Mouse (Mus musculus): ENCODE data around the gene Fez2. TPM values are rescaled to one million over a fixed set of nuclear protein-coding genes. Genes with fewer than 3 reads are reported as not detected.

The Fez2 gene
- polyA plus RNA-seq, 1 experiment from 2014 or later = 36.6 TPM

GRCm38 (mm10) chr17:78405336-78405735 lies 12.6 kb downstream of the Fez2 start:
- Histone ChIP-seq H3K9me3 (no peaks in the 10 kb centered on the region), H3K4me3 (no peak overlapping the region), H3K4me1 (peaks cover 19% of the 10 kb centered on the region), H3K27me3 (replicated peaks; ENCODE audit: low read depth, poor library complexity, severe bottlenecking) (no peaks in the 10 kb centered on the region), H3K27ac (replicated peaks) (no peak overlapping the region), H3K36me3 (replicated peaks) (peaks cover 46% of the 10 kb centered on the region)
- WGBS = 94% methylated on average over 3 of the region's 3 CpGs
- no peak for DNase-seq (ENCODE audit: low spot score)

GRCm38 (mm10) chr17:78403804-78404203 lies 14.1 kb downstream of the Fez2 start:
- no peak for DNase-seq (ENCODE audit: low spot score)
- 84% methylated on average over 9 of the region's 9 CpGs for WGBS
- H3K27ac ChIP-seq (replicated peaks) = no peak overlapping the region
- peaks cover 47% of the 10 kb centered on the region for H3K36me3 ChIP-seq (replicated peaks)
- H3K27me3 ChIP-seq (replicated peaks; ENCODE audit: low read depth, poor library complexity, severe bottlenecking) = no peaks in the 10 kb centered on the region
- H3K4me1 ChIP-seq = peaks cover 15% of the 10 kb centered on the region
- H3K4me3 ChIP-seq = no peak overlapping the region
- H3K9me3 ChIP-seq = no peaks in the 10 kb centered on the region

- Histone ChIP-seq H3K27ac (replicated peaks) (no peak overlapping the region), H3K36me3 (replicated peaks) (peaks cover 41% of the 10 kb centered on the region)
Measured at GRCm38 (mm10) chr17:78403229-78403628, 14.7 kb downstream of the Fez2 start.

GRCm38 (mm10) chr17:78402174-78402573 lies 15.8 kb downstream of the Fez2 start:
- WGBS = 80% methylated on average over 6 of the region's 6 CpGs
- DNase-seq (ENCODE audit: low spot score) = no peak
- H3K4me1 ChIP-seq = peaks cover 15% of the 10 kb centered on the region
- H3K4me3 ChIP-seq = no peak overlapping the region
- H3K27ac ChIP-seq (replicated peaks) = no peak overlapping the region
- H3K36me3 ChIP-seq (replicated peaks) = peaks cover 47% of the 10 kb centered on the region
- H3K27me3 ChIP-seq (replicated peaks; ENCODE audit: low read depth, poor library complexity, severe bottlenecking) = no peaks in the 10 kb centered on the region
- H3K9me3 ChIP-seq = no peaks in the 10 kb centered on the region

More at GRCm38 (mm10) chr17:78403229-78403628, 14.7 kb downstream of the Fez2 start:
- H3K4me3 ChIP-seq = no peak overlapping the region
- DNase-seq (ENCODE audit: low spot score) = no peak
- no peaks in the 10 kb centered on the region for H3K27me3 ChIP-seq (replicated peaks; ENCODE audit: low read depth, poor library complexity, severe bottlenecking)
- 74% methylated on average over 4 of the region's 4 CpGs for WGBS
- peaks cover 15% of the 10 kb centered on the region for H3K4me1 ChIP-seq
- no peaks in the 10 kb centered on the region for H3K9me3 ChIP-seq

- no peak overlapping the region for H3K27ac ChIP-seq (replicated peaks)
Measured at GRCm38 (mm10) chr17:78401713-78402112, 16.2 kb downstream of the Fez2 start.

GRCm38 (mm10) chr17:78401311-78401710 lies 16.6 kb downstream of the Fez2 start:
- 80% methylated on average over 6 of the region's 6 CpGs for whole genome bisulfite sequencing
- Histone ChIP-seq H3K27me3 (replicated peaks; ENCODE audit: low read depth, poor library complexity, severe bottlenecking) (no peaks in the 10 kb centered on the region), H3K36me3 (replicated peaks) (peaks cover 49% of the 10 kb centered on the region), H3K27ac (replicated peaks) (no peak overlapping the region), H3K4me1 (peaks cover 15% of the 10 kb centered on the region), H3K4me3 (no peak overlapping the region), H3K9me3 (no peaks in the 10 kb centered on the region)
- DNase-seq (ENCODE audit: low spot score) = no peak

More at GRCm38 (mm10) chr17:78401713-78402112, 16.2 kb downstream of the Fez2 start:
- Histone ChIP-seq H3K27me3 (replicated peaks; ENCODE audit: low read depth, poor library complexity, severe bottlenecking) (no peaks in the 10 kb centered on the region), H3K4me1 (peaks cover 15% of the 10 kb centered on the region), H3K4me3 (no peak overlapping the region), H3K9me3 (no peaks in the 10 kb centered on the region), H3K36me3 (replicated peaks) (peaks cover 49% of the 10 kb centered on the region)
- WGBS = 73% methylated on average over 4 of the region's 4 CpGs
- DNase-seq (ENCODE audit: low spot score) = no peak

- no peak overlapping the region for H3K4me3 ChIP-seq
- H3K4me1 ChIP-seq = peaks cover 15% of the 10 kb centered on the region
- no peaks in the 10 kb centered on the region for H3K27me3 ChIP-seq (replicated peaks; ENCODE audit: low read depth, poor library complexity, severe bottlenecking)
- peaks cover 48% of the 10 kb centered on the region for H3K36me3 ChIP-seq (replicated peaks)
- WGBS = 87% methylated on average over 12 of the region's 12 CpGs
- H3K9me3 ChIP-seq = no peaks in the 10 kb centered on the region
- no peak overlapping the region for H3K27ac ChIP-seq (replicated peaks)
- no peak for DNase-seq (ENCODE audit: low spot score)
Measured at GRCm38 (mm10) chr17:78400130-78400840, 17.7 kb downstream of the Fez2 start.

GRCm38 (mm10) chr17:78392401-78393087 lies 25.4 kb downstream of the Fez2 start:
- no peaks in the 10 kb centered on the region for H3K4me1 ChIP-seq
- DNase-seq (ENCODE audit: low spot score) = no peak
- H3K27ac ChIP-seq (replicated peaks) = no peak overlapping the region
- H3K27me3 ChIP-seq (replicated peaks; ENCODE audit: low read depth, poor library complexity, severe bottlenecking) = no peaks in the 10 kb centered on the region
- no peaks in the 10 kb centered on the region for H3K9me3 ChIP-seq
- H3K36me3 ChIP-seq (replicated peaks) = peaks cover 21% of the 10 kb centered on the region
- H3K4me3 ChIP-seq = no peak overlapping the region
- WGBS = 85% methylated on average over 9 of the region's 9 CpGs

- DNase-seq (ENCODE audit: low spot score) = no peak
- Histone ChIP-seq H3K36me3 (replicated peaks) (peaks cover 8% of the 10 kb centered on the region), H3K9me3 (no peaks in the 10 kb centered on the region), H3K4me3 (no peak overlapping the region), H3K27me3 (replicated peaks; ENCODE audit: low read depth, poor library complexity, severe bottlenecking) (no peaks in the 10 kb centered on the region), H3K4me1 (no peaks in the 10 kb centered on the region), H3K27ac (replicated peaks) (no peak overlapping the region)
- WGBS = 93% methylated on average over 5 of the region's 5 CpGs
Measured at GRCm38 (mm10) chr17:78389573-78389972, 28.4 kb downstream of the Fez2 start.

- Histone ChIP-seq H3K4me1 (no peaks in the 10 kb centered on the region), H3K27me3 (replicated peaks; ENCODE audit: low read depth, poor library complexity, severe bottlenecking) (no peaks in the 10 kb centered on the region), H3K9me3 (no peaks in the 10 kb centered on the region), H3K27ac (replicated peaks) (no peak overlapping the region), H3K4me3 (no peak overlapping the region), H3K36me3 (replicated peaks) (peaks cover 6% of the 10 kb centered on the region; the same call in 1 of the 2 replicates)
- DNase-seq (ENCODE audit: low spot score) = no peak
- 92% methylated on average over 9 of the region's 9 CpGs for WGBS
Measured at GRCm38 (mm10) chr17:78388101-78388847, 29.7 kb downstream of the Fez2 start.

GRCm38 (mm10) chr17:78387665-78388064 lies 30.3 kb downstream of the Fez2 start:
- no peaks in the 10 kb centered on the region for H3K27me3 ChIP-seq (replicated peaks; ENCODE audit: low read depth, poor library complexity, severe bottlenecking)
- H3K36me3 ChIP-seq (replicated peaks) = peaks cover 8% of the 10 kb centered on the region; the same call in 1 of the 2 replicates
- H3K4me1 ChIP-seq = 0 out of 2 replicates have a peak, but pooled peaks cover 3% of the 10 kb centered on the region
- H3K27ac ChIP-seq (replicated peaks) = no peak overlapping the region
- WGBS = 85% methylated on average over 9 of the region's 9 CpGs
- H3K4me3 ChIP-seq = no peak overlapping the region
- DNase-seq (ENCODE audit: low spot score) = no peak
- no peaks in the 10 kb centered on the region for H3K9me3 ChIP-seq

- DNase-seq (ENCODE audit: low spot score) = no peak
- Histone ChIP-seq H3K27ac (replicated peaks) (no peak overlapping the region), H3K36me3 (replicated peaks) (peaks cover 34% of the 10 kb centered on the region), H3K27me3 (replicated peaks; ENCODE audit: low read depth, poor library complexity, severe bottlenecking) (no peaks in the 10 kb centered on the region), H3K9me3 (no peaks in the 10 kb centered on the region), H3K4me3 (no peak overlapping the region), H3K4me1 (0 out of 2 replicates have a peak, but pooled peaks cover 3% of the 10 kb centered on the region)
- 90% methylated on average over 3 of the region's 3 CpGs for WGBS
Measured at GRCm38 (mm10) chr17:78382321-78382720, 35.6 kb downstream of the Fez2 start.
